Mouse (Mus musculus): Measurements from ENCODE around the gene Rab22a.
A peak's percentile ranks its signal among the peaks of the same experiment; 100 is the strongest.

Rab22a gene

DNA sequence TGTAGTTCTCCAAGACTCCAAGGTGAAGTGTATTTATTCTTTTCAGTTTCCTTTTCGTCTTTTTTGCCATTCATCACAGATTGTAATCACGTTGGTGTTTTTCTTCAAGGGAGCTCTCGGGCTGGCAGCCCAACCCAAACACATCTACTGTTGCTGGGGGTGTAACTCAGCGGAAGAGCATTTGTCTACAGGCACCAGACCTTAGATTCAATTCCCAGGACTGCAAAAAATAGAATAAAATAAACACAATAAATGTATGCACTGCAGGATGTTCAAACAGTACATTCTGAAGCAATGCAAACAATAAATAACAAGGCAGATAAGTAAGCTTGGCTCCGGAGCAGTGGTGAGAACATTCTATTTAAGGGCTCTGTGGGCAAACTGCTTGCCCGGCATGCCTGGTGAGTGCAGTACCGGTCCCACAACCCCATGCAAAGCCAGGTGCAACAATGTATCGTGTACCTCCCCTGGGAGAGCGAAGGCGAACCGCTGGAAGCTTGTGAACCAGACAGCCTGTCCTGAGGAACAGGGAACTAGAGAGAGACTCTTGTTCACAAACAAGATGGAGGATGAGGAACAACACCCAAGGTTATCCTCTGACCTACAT lies 62.8 kb downstream of the Rab22a start:
- no peak for DNase-seq (ENCODE audit: low read depth)

DNA sequence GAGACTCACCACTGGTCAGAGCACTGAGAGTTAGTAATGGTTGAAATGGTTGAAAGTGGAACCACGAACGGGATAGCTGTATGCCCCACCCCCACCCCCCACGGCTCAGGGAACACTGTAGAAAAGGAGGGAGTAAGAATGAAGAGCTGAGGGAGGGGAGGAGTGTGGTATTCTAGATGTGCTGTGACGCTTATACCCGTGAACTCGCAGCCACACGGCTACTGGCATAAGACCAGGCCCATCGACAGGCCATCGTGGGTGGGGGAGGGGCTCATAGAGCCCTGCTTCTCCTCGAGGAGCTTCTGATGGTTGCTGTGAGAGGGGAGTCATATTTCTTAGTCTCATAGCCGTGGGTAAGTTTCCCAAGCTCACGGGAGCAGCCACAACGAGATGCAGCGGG lies 64.8 kb downstream of the Rab22a start:
- DNase-seq (ENCODE audit: low read depth): no peak

GRCm38 (mm10) chr2:173724940-173725807 lies 65.6 kb downstream of the Rab22a start:
- no peak for DNase-seq (ENCODE audit: low read depth)

- DNase-seq (ENCODE audit: low read depth): no peak
Measured at GRCm38 (mm10) chr2:173725819-173726218, 66.3 kb downstream of the Rab22a start.

DNA sequence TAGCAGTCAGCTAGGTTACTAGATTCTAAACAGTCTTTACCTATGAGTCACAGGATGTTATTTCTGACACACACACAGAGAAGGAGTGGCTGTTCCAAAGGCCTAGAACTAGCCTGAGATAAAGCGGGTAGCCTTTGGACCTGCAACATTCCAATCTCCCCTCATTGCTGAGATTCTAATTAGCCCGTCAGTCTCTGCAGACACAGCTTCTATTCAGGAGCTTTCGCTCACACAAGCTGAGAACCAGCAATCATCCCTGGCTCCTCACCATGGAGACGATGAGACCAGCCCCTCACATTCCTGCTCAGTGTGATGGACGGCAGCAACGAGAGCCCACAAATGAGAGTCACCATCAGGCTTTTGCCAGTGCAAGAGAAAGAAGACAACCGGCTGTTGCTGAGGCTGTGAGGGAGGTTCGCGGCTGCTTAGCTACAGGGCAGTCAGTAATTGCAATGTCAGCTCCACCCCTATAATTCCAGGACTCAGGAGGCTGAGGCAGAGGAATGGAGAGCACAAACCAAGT lies 70.9 kb downstream of the Rab22a start:
- DNase-seq (ENCODE audit: low read depth): no peak

GRCm38 (mm10) chr2:173734426-173734825 lies 74.9 kb downstream of the Rab22a start:
- no peak for DNase-seq (ENCODE audit: low read depth)

DNA sequence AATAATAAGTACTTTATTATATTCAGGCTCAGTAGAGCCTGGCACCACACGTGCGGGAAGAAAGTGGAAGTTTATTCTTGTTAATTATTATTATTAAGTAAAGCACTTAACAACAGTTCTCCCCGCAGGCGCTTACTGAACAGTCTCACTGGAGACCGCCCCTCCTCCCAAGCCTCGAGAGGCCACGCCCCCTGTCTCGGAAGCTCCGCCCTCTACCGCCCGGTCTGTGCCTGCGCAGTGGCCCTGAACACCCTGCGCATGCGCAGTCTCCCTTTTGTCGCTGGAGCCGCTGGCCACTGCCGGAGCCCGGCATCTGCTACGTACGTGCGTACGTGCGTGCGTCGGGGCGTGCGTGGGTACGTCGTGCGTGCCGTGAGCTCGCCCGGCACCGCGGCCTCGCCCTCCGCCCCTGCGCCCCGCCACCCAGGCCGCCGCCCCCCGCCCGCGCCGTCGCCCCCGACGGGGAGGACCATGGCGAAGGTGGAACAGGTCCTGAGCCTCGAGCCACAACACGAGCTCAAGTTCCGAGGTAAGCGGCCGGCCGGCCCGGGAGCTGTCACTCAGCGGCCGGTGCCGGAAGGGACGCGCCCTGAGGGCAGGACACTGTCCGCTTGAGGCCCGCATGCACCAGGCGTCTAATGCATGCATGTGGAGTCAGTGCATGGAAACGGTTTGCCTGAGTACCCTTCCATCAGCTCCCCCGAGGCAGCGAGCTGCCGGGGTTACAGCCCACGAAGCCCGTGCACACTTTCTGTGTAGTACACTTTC lies 77.8 kb downstream of the Rab22a start, which contains the start of gene Vapb:
Vapb (plus strand) TSS at position 290 of the 768 bp plus-strand sequence.
- peak; percentile 90 for DNase-seq (ENCODE audit: low read depth)

GRCm38 (mm10) chr2:173738232-173738631 lies 78.7 kb downstream of the Rab22a start:
- no peak for DNase-seq (ENCODE audit: low read depth)

- no peak for DNase-seq (ENCODE audit: low read depth)
Measured at GRCm38 (mm10) chr2:173739107-173739506, 79.5 kb downstream of the Rab22a start.

- DNase-seq (ENCODE audit: low read depth): no peak
Measured at GRCm38 (mm10) chr2:173742090-173742489, 82.5 kb downstream of the Rab22a start.

DNA sequence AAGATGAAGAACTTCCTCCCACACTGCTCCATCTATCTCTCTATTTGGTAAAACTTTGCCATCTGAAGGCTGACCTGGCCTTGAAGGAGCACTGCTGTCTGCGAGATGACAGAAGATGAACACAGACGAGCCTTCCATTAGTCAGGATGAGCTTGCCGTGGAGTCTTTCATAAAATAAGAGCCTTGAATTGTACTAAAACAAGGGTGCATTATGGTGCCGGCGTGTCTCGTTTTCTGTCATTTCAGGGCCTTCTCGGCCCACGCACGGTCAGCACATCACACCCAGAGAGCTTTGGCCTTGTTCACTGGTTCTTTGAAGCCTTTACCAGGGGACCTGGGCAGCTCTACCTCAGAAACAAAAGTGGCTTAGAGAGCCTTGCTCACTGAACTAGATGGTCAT lies 83.2 kb downstream of the Rab22a start:
- no peak for DNase-seq (ENCODE audit: low read depth)

GRCm38 (mm10) chr2:173744070-173744815 lies 84.7 kb downstream of the Rab22a start:
- no peak for DNase-seq (ENCODE audit: low read depth)

DNA sequence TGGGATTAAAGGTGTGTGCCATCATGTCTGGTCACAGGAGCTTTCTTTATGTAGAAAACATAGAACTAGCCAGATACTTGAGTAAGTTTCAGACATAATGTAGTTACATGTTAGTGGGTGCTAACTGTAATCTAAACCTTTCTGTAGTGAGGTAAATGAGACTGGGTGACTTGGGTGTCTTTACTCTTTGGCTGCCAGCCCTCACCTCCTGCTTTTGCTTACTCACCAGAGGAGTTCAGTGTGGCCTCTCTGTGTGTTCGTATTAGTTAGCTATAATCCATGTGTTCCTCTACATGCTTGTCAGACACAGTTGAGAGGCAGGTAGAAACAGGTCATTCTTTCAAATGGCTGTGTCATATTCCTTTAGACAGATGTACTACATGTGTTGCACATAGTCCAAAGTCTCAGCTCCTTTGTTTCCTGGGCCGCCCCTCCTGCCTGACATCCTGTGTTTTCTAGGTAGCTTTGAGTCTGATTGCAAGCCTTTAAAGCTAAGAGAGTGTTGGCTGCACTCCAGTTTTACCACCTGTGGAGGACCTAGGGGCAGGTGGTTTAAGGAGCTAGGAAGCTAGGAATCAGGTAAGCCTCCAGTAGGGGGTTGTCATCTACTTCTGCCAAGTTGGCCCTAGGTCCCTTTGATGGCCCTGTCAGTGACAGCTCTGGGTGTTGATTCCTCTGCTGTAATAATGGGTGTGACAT lies 89.5 kb downstream of the Rab22a start:
- no peak for DNase-seq (ENCODE audit: low read depth)

GRCm38 (mm10) chr2:173755433-173756144 lies 96.0 kb downstream of the Rab22a start:
- no peak for DNase-seq (ENCODE audit: low read depth)
